Mouse (Mus musculus): Measurements from ENCODE around the gene Ankrd13b. TPM values are rescaled to one million over a fixed set of nuclear protein-coding genes. Genes with fewer than 3 reads are reported as not detected.
A peak's percentile ranks its signal among the peaks of the same experiment; 100 is the strongest.

Ankrd13b gene
- polyA plus RNA-seq, 1 experiment from 2014 or later, result 16.7 TPM

GRCm38 (mm10) chr11:77463101-77463445 is 26.4 kb downstream of the Ankrd13b start:
- Histone ChIP-seq H3K27ac (no peak overlapping the region), H3K4me1 (replicated peaks) (peaks cover 40% of the 10 kb centered on the region), H3K27me3 (ENCODE audit: insufficient read depth, poor library complexity, severe bottlenecking) (peaks cover 89% of the 10 kb centered on the region), H3K36me3 (no peaks in the 10 kb centered on the region), H3K4me3 (peak overlapping the region; percentile 59), H3K9me3 (no peaks in the 10 kb centered on the region)
- 40% methylated on average over 8 of the region's 8 CpGs for WGBS
- no peak for DNase-seq (ENCODE audit: low spot score)

GRCm38 (mm10) chr11:77462283-77463100 is 27.0 kb downstream of the Ankrd13b start, which contains the start of gene Coro6:
TSS of gene Coro6 (plus strand) at chr11:77462411.
- peaks cover 83% of the 10 kb centered on the region for H3K27me3 ChIP-seq (ENCODE audit: insufficient read depth, poor library complexity, severe bottlenecking)
- H3K4me1 ChIP-seq (replicated peaks), result peaks cover 34% of the 10 kb centered on the region
- peak; percentile 77 for DNase-seq (ENCODE audit: low spot score)
- H3K9me3 ChIP-seq, result no peaks in the 10 kb centered on the region
- WGBS, result under 1% methylated on average over 71 of the region's 73 CpGs
- no peaks in the 10 kb centered on the region for H3K36me3 ChIP-seq
- peak within 1 kb of the TSS; percentile 59 for H3K4me3 ChIP-seq
- peak within 1 kb of the TSS; percentile 74 for H3K27ac ChIP-seq

- Histone ChIP-seq H3K27me3 (ENCODE audit: insufficient read depth, poor library complexity, severe bottlenecking) (peaks cover 76% of the 10 kb centered on the region), H3K4me1 (replicated peaks) (peaks cover 27% of the 10 kb centered on the region)
Measured at GRCm38 (mm10) chr11:77461856-77462255, 27.6 kb downstream of the Ankrd13b start.

GRCm38 (mm10) chr11:77456866-77457265 is 32.6 kb downstream of the Ankrd13b start:
- DNase-seq (ENCODE audit: low spot score), result no peak
- Histone ChIP-seq H3K4me1 (replicated peaks) (peaks cover 3% of the 10 kb centered on the region; the same call in 1 of the 2 replicates), H3K9me3 (no peaks in the 10 kb centered on the region), H3K4me3 (no peak overlapping the region), H3K27ac (no peak overlapping the region), H3K27me3 (ENCODE audit: insufficient read depth, poor library complexity, severe bottlenecking) (peaks cover 26% of the 10 kb centered on the region), H3K36me3 (peaks cover 27% of the 10 kb centered on the region)
- 86% methylated on average over 6 of the region's 6 CpGs for WGBS

More at GRCm38 (mm10) chr11:77461856-77462255, 27.6 kb downstream of the Ankrd13b start:
- Histone ChIP-seq H3K36me3 (no peaks in the 10 kb centered on the region), H3K4me3 (peak overlapping the region; percentile 59), H3K9me3 (no peaks in the 10 kb centered on the region), H3K27ac (peak overlapping the region; percentile 74; the same call in 1 of the 2 replicates)
- 9% methylated on average over 6 of the region's 6 CpGs for WGBS
- no peak for DNase-seq (ENCODE audit: low spot score)

- Histone ChIP-seq H3K27ac (no peak overlapping the region), H3K4me1 (replicated peaks) (no peaks in the 10 kb centered on the region), H3K4me3 (no peak overlapping the region), H3K36me3 (peaks cover 34% of the 10 kb centered on the region), H3K27me3 (ENCODE audit: insufficient read depth, poor library complexity, severe bottlenecking) (peaks cover 17% of the 10 kb centered on the region), H3K9me3 (no peaks in the 10 kb centered on the region)
- 88% methylated on average over 9 of the region's 9 CpGs for WGBS
- DNase-seq (ENCODE audit: low spot score), result no peak
Measured at GRCm38 (mm10) chr11:77455770-77456510, 33.5 kb downstream of the Ankrd13b start.

- no peak for DNase-seq (ENCODE audit: low spot score)
- WGBS, result 90% methylated on average over 2 of the region's 2 CpGs
- H3K36me3 ChIP-seq, result peaks cover 56% of the 10 kb centered on the region
Measured at GRCm38 (mm10) chr11:77453388-77453787, 36.1 kb downstream of the Ankrd13b start.

GRCm38 (mm10) chr11:77451670-77452069 is 37.8 kb downstream of the Ankrd13b start:
- H3K36me3 ChIP-seq, result peaks cover 56% of the 10 kb centered on the region
- no peak overlapping the region for H3K27ac ChIP-seq
- H3K4me1 ChIP-seq (replicated peaks), result no peaks in the 10 kb centered on the region
- no peak overlapping the region for H3K4me3 ChIP-seq
- no peaks in the 10 kb centered on the region for H3K27me3 ChIP-seq (ENCODE audit: insufficient read depth, poor library complexity, severe bottlenecking)
- no peaks in the 10 kb centered on the region for H3K9me3 ChIP-seq
- WGBS, result 90% methylated on average over 2 of the region's 2 CpGs
- DNase-seq (ENCODE audit: low spot score), result no peak

More at GRCm38 (mm10) chr11:77453388-77453787, 36.1 kb downstream of the Ankrd13b start:
- no peaks in the 10 kb centered on the region for H3K27me3 ChIP-seq (ENCODE audit: insufficient read depth, poor library complexity, severe bottlenecking)
- no peak overlapping the region for H3K27ac ChIP-seq
- H3K9me3 ChIP-seq, result no peaks in the 10 kb centered on the region
- no peaks in the 10 kb centered on the region for H3K4me1 ChIP-seq (replicated peaks)
- H3K4me3 ChIP-seq, result no peak overlapping the region

- DNase-seq (ENCODE audit: low spot score), result no peak
- peaks cover 48% of the 10 kb centered on the region for H3K36me3 ChIP-seq
- no peak overlapping the region for H3K27ac ChIP-seq
- 92% methylated on average over 7 of the region's 7 CpGs for WGBS
- H3K27me3 ChIP-seq (ENCODE audit: insufficient read depth, poor library complexity, severe bottlenecking), result no peaks in the 10 kb centered on the region
- H3K4me1 ChIP-seq (replicated peaks), result no peaks in the 10 kb centered on the region
- H3K9me3 ChIP-seq, result no peaks in the 10 kb centered on the region
- no peak overlapping the region for H3K4me3 ChIP-seq
Measured at GRCm38 (mm10) chr11:77449224-77449623, 40.3 kb downstream of the Ankrd13b start.

- H3K27ac ChIP-seq, result no peak overlapping the region
- no peak overlapping the region for H3K4me3 ChIP-seq
- H3K27me3 ChIP-seq (ENCODE audit: insufficient read depth, poor library complexity, severe bottlenecking), result no peaks in the 10 kb centered on the region
- DNase-seq (ENCODE audit: low spot score), result peak; percentile 29
- no peaks in the 10 kb centered on the region for H3K9me3 ChIP-seq
- WGBS, result 68% methylated on average over 6 of the region's 6 CpGs
- H3K36me3 ChIP-seq, result peaks cover 43% of the 10 kb centered on the region
- no peaks in the 10 kb centered on the region for H3K4me1 ChIP-seq (replicated peaks)
Measured at GRCm38 (mm10) chr11:77446628-77447041, 42.8 kb downstream of the Ankrd13b start.

GRCm38 (mm10) chr11:77444939-77445338 is 44.5 kb downstream of the Ankrd13b start:
- Histone ChIP-seq H3K4me1 (replicated peaks) (no peaks in the 10 kb centered on the region), H3K4me3 (no peak overlapping the region), H3K27me3 (ENCODE audit: insufficient read depth, poor library complexity, severe bottlenecking) (no peaks in the 10 kb centered on the region), H3K36me3 (peaks cover 43% of the 10 kb centered on the region), H3K27ac (no peak overlapping the region), H3K9me3 (no peaks in the 10 kb centered on the region)
- no peak for DNase-seq (ENCODE audit: low spot score)
- WGBS, result 87% methylated on average over 2 of the region's 2 CpGs

- WGBS, result 82% methylated on average over 7 of the region's 7 CpGs
- H3K36me3 ChIP-seq, result peaks cover 50% of the 10 kb centered on the region
Measured at GRCm38 (mm10) chr11:77442186-77443170, 47.0 kb downstream of the Ankrd13b start.

GRCm38 (mm10) chr11:77441020-77441419 is 48.5 kb downstream of the Ankrd13b start:
- Histone ChIP-seq H3K4me1 (replicated peaks) (no peaks in the 10 kb centered on the region), H3K27ac (no peak overlapping the region), H3K36me3 (peaks cover 51% of the 10 kb centered on the region), H3K4me3 (no peak overlapping the region), H3K9me3 (no peaks in the 10 kb centered on the region), H3K27me3 (ENCODE audit: insufficient read depth, poor library complexity, severe bottlenecking) (no peaks in the 10 kb centered on the region)
- WGBS, result 91% methylated on average over 8 of the region's 8 CpGs
- DNase-seq (ENCODE audit: low spot score), result no peak

More at GRCm38 (mm10) chr11:77442186-77443170, 47.0 kb downstream of the Ankrd13b start:
- Histone ChIP-seq H3K27ac (no peak overlapping the region), H3K4me3 (no peak overlapping the region), H3K9me3 (no peaks in the 10 kb centered on the region), H3K27me3 (ENCODE audit: insufficient read depth, poor library complexity, severe bottlenecking) (no peaks in the 10 kb centered on the region), H3K4me1 (replicated peaks) (no peaks in the 10 kb centered on the region)
- no peak for DNase-seq (ENCODE audit: low spot score)

Data from hindbrain, embryonic 10.5 days (tissue).